Mouse (Mus musculus): ENCODE results near the gene Akap7.

GRCm38 (mm10) chr10:25158651-25159050 is 149.0 kb downstream of the Akap7 start:
- TF ChIP-seq CTCF (IDR thresholded peaks at IDR 0.05; ENCODE audit: low read depth, low read length) (no peak), POLR2A (IDR thresholded peaks at IDR 0.05; ENCODE audit: extremely low read depth, insufficient read depth, low read length) (no peak)

Measured in liver, adult 2 months (tissue).